Mouse (Mus musculus) spleen, embryonic (tissue): Measurements from ENCODE around the gene Ifna1.

Source experiments
- CTCF ChIA-PET: fragments of 350-600 bp; sonication (Branson Sonifier 250); formaldehyde crosslinking; loops from one replicate; lab custom pipeline; 2022; lab: Charles Lee

Gene Ifna1

GRCm38 (mm10) chr4:88867926-88868911, 18.3 kb downstream of the Ifna1 start:
- CTCF ChIA-PET = interaction anchor here (0.9 kb wide), 1 partner anchor 172 kb away, joined by 3 read pairs; no protein-coding TSS in a partner anchor

- CTCF ChIA-PET = no interaction called here
These were observed 22.8 kb downstream of the Ifna1 start for GRCm38 (mm10) chr4:88872691-88873090.

GRCm38 (mm10) chr4:88875435-88876095, 25.7 kb downstream of the Ifna1 start:
- CTCF ChIA-PET = no interaction called here

GRCm38 (mm10) chr4:88876520-88876919, 26.6 kb downstream of the Ifna1 start:
- CTCF ChIA-PET = no interaction called here

- CTCF ChIA-PET = interaction anchor here (0.6 kb wide), 1 partner anchor 59 kb away, joined by 3 read pairs; no protein-coding TSS in a partner anchor
These were observed 28.4 kb downstream of the Ifna1 start for GRCm38 (mm10) chr4:88878246-88878645.

- CTCF ChIA-PET = no interaction called here
These were observed 28.9 kb downstream of the Ifna1 start for GRCm38 (mm10) chr4:88878772-88879171.

- CTCF ChIA-PET = interaction anchor here (0.6 kb wide), 1 partner anchor 259 kb away, joined by 5 read pairs; no protein-coding TSS in a partner anchor
These were observed 30.2 kb downstream of the Ifna1 start, which contains the start of gene Ifne for GRCm38 (mm10) chr4:88880101-88880500. TSS of gene Ifne (minus strand) at chr4:88880201.

GRCm38 (mm10) chr4:88888236-88888635, 38.3 kb downstream of the Ifna1 start:
- CTCF ChIA-PET = no interaction called here

GRCm38 (mm10) chr4:88893201-88893754, 43.4 kb downstream of the Ifna1 start:
- CTCF ChIA-PET = no interaction called here
